Mouse (Mus musculus): ENCODE measurements at regions not wholly inside any gene's neighbourhood (a gene's known extent, or its start where the extent isn't known, plus 50 kb on each side); places are given as distances from the start of the nearest gene placed in this dataset.

DNA sequence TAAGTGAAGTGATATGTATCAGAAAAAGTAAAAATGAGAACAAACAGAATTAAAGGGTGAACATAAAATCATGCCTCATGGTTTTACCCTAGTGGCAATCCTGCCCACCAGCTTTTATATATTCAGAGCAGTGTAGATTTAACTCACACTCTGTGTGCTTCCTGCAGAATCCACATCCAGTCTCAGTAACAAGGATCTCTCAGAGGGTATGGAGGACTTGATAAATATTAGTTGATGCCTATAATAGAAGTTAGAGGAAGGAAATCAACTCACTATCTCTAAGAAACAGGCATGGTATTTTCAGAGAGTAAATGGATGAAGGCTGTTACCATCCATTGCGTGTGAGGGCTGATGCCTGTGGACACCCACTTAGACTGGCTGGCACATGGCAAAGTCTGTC is 492.5 kb upstream of the Nr5a2 start:
- no peak for DNase-seq (ENCODE audit: low read depth)

DNA sequence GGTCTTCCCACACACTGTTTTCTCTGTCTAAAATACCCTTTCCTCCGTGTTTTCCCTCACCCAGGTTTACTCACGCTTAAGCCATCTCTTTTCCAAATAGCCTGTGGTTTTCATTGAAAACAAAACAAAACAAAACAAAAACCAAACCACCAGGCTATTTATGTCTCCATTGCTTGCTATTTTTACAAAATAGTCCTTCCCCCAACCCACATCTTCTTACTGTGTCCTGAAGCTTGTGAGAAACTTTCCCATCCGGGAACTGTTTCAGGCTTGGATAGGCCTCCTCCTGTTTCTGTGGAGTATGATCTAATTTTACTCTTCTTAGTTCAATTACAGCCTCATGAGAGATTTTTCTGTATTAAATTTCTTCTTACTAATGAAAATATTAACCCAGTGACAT is 486.2 kb upstream of the Nr5a2 start:
- no peak for DNase-seq (ENCODE audit: low read depth)

DNA sequence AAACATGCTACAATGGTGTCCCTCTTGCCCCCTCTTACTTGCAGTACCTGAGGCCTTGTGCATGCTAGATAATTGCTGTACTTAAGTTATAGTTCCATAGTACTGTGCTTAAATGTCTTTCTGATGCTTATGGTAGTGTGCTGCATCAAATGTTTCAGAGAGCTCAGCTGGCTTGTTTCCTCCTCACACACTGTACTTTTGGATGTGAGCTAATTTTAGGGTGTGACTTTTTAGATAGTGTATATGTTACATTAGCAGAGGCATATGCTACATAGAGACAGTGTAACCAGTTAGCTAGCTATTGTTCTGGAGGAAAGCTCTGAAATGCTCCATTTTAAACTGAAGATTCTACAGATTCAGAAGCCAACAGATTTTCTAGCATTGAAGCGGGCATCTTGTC is 467.9 kb upstream of the Nr5a2 start:
- no peak for DNase-seq (ENCODE audit: low read depth)

DNA sequence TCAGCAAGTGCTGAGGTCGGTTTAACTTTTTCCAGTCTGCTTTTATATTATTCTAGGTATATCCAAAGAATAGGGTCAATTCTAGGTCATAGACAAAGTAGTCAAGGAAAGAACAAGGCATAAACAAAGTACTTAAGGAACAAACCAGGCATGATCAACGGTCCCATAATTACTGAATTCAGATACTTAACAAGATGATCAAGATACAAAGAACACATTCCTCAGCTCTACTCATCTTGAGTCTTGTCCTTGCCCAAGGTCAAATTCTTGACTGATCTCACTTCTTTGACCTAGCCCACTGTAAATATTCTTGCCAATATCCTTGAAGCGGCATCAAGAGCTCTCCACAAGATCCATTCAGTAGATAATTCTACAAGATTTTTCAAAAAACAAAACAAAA is 458.1 kb upstream of the Nr5a2 start:
- no peak for DNase-seq (ENCODE audit: low read depth)

DNA sequence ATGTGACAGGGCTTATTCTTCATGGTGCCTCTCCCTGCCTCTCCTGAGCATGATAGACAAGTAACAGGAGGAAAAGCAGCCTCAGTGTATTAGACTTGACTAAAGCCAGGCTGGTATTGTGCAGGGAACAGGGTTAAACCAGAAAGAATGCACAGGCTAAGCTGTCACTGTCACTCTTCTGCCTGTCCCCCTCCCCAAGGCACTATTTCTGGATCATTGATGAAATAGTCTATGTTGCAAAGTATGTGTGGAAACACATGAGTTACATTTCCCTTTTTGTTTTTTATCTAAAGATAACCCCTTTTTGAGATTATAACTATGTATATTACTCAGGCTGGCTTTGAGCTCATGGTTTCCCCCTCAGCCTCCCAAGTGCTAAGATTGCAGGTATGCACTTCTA is 436.5 kb upstream of the Nr5a2 start:
- no peak for DNase-seq (ENCODE audit: low read depth)

DNA sequence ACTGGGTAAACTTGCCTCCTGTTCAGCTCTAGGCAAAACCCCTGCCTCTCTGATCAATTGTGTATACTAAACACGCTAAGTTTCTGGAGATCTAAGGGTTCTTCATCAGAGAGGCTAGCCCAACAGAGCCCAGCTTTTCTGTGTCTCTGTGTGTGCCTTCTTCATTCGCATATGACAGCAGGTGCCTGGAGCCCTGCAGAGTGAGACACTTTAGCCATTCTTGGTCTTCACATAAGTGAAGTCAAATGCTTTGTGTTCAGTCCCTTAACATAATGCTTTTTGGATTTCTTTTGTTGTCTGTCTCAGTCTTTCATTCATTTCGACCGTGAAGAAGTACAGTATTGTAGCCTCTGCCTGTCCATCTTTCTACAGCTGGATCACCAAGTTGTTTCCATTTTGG is 427.3 kb upstream of the Nr5a2 start:
- DNase-seq (ENCODE audit: low read depth): no peak

DNA sequence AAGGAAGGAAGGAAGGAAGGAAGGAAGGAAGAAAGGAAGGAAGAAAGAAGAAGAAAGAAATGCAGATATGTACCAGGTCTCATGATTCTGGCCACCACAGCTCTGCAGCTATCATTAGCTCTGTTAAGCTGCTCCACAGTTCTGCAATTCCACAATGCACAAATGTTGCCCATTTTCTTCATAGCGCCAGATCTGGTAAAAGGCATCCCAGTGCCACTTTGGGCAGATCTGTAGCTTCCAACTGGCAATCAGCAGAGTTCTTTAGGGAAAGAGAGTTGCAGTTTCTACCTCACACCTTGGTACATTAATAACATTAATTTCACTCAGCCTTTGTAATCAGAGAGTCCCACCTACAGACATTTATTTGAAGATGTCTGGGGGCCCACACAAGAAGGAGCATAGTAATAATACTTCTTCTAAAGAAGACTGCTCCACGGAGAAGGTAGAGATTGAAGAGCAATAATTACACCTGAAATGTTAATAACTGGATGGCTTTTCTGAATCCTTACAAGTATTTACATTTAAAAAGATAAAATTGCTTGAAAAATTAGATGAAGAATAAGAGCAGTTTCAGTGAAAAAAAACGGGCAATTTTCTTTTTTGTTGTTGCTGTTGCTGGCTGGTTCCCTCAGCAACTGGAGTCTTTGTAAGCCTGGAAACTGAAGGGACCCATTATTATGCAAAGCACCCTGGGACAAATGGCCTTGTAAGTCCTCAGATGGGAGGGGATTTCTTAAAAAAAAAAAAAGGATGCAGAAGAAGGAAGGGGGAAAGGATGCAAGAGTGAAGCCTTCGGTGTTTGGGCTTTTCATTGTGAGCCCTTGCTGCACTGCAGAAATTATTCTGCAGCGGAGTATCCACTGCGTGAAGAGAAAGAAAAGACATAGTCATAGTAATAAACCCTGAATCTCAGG is 418.1 kb upstream of the Nr5a2 start:
- DNase-seq (ENCODE audit: low read depth): no peak

DNA sequence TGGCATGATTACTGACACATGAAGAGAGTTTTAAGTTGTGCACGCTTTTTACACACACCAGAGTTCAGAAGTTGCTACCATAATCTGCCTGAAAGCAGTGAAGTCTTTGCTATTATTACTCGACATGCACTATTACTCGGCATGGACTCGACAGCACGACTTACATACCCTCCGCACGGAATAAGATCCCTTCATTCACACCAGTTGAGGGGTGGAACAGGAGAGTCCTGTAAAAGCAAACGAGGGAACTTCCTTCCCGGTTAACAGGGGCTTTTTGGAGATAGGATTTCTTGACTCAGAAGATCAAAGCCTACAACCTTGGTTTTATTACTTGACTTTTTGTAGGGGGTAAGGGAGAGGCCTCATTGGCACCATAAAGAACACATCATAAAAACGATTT is 416.4 kb upstream of the Nr5a2 start:
- DNase-seq (ENCODE audit: low read depth): no peak

DNA sequence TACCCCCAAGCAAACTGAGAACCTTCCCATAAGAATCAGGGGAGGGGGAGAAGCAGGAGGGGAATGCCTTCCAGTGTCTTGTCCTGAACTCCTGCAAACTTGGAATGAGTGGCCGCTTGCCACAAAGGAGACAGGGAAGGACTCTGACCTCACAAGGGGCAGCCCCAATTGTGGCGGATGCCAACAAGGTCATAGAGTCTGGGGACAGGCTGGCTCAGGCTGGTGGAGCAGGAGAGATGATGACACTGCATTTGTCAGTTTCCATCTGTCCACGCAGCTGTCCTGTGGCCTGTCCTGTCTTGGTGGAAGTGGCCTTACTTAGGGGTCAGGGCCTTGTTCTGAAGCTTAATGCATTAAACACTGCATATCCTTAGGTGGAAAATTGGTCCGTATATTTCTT is 414.4 kb upstream of the Nr5a2 start:
- no peak for DNase-seq (ENCODE audit: low read depth)

DNA sequence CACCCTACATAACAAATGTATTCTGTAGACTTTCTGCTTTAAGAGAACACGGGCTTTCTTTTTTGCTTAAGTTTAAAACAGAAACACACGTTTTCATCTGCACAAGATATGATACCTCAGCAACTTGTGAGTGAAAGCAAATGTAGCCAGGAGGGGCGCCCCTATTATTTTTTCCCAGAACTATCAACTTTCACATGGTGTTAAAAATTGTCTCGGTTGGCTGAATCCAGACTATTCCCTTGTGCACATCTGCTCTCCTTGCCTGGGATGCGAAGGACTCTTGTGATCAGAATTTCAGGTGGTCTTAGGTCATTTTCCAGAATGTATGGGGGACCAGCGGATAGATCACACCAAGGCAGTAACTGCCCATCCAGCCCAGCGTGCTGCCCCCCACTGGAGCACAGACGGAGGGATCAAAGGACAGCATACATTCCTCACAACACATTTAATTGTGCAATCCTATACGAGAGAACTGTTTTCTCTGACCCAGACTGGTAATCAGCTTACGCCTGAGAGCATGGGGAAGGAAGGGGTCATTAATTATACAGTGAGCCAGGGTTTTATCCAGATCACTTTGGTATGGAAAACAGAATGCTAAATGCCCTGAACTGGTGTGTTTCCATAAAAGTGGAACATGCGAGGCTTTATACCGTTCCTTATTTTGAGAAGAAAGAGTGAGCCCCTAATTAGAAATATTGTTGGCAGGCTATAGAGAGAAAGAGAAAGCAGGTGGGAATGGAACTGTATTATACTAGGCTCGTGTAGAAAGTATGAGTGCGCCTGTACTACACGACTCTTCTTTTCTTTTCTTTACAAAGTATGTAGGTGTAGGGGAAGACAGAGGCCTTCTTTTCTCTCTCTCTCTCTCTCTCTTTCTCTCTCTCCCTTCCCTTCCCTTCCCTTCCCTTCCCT is 413.5 kb upstream of the Nr5a2 start:
- DNase-seq (ENCODE audit: low read depth): no peak

DNA sequence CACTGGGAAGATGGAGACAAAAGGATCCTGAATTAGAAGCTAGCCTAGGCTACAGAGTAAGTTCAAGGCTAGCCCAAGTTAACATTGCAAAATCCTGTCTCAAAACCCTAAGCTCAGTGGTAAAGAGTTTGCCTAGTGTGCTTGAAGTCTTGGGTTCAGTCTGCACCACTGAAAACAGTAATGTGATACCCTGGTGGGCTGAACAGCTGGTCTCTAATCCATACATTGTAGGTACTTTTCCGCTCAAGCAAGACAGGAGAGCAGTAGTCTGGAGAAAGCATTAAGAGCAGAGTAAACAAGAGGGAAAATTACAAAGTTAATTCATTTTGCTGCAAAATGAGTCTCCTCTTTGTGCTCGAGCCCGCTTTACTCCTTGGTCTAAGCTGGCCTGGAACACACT is 412.0 kb upstream of the Nr5a2 start:
- no peak for DNase-seq (ENCODE audit: low read depth)

DNA sequence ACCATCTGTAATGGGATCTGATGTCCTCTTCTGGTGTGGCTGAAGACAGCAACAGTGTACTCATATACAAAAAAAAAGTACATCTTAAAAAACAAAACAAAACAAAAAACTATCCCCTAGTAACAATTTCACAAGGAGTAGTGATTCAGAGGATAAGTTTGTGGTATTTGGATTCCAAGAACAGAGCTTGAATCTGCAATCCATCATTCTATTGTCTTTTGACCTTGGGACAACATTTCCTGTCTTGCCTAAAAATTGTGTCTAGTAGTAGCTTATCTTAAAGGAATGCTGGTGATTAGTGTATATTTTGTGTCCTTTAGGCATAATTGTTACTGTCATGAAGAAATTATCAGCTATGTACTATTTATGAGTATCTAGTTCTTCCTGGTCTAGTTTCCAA is 404.1 kb upstream of the Nr5a2 start:
- no peak for DNase-seq (ENCODE audit: low read depth)

DNA sequence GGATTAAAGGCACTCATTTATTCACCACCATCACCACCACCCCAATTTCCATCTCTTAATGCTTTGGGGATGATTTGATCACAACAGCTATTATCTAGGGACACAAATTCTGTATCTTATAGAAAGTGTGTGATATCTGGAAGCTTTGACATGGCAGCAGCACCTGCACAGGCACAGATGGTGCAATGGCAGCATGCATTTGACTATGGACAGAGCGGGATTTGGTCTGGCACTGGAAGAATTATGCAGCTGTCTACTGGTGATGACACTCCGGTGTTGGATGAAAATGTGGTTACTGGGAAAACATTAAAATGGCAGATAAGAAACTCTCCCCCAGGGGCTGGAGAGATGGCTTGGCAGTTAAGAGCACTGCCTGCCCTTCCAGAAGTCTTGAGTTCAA is 403.7 kb upstream of the Nr5a2 start:
- no peak for DNase-seq (ENCODE audit: low read depth)

DNA sequence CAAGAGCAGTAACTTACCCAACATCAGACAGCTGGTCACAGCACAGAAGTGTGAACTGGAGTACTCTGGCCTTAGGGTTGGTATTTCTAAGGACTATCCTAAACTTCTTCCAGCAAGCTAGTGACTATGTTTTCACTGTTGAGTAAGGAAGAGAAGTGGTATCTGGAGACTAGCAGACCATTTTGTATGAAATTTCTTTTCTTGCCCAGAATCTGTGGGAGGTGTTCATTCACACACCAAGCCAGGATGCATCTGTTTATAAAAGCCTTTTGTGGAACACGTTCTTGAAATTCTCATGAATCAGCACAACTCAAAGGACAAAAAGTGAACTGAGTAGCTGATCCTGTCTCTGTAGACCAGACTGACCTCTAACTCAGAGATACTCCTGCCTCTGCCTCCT is 403.3 kb upstream of the Nr5a2 start:
- DNase-seq (ENCODE audit: low read depth): no peak

DNA sequence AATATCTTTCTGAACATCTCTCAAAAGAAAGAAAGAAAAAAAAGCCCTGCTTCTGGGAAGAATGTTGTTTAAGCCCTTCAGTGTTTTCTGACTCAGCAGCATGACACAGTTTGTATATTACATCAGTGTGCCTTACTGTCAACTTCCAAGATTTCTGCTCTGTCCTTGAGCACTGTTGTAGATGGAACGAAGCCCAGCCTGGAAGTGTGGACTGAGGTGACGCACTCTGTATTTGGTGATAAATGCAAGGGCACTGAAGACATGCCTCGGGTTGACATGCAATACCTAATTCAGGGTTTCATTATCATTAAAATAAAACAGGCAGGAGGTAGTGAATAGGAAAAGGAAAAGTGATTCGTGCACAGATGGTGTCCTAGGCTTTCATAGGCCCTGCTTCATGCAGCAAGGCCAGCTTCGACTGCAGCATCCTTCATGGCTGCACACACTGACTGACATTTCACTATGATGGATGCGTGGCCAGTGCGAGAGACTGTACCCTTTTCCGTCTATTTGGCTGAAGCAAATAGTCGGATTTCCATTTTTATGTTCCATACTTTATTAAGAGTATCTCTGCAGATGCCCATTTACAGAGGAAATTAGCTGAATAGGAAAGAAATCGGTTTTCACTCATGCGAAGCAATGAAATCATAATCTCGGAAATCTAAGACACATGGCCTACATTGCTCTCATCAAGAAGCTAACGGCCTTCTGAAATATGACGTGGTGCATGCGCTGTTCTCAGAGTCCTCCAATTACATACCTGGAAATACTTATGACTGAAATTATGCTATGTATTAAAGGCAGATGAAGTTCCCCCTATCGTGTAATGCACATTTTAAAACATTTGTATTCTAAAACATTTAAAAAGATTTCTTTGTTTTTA is 400.7 kb upstream of the Nr5a2 start:
- no peak for DNase-seq (ENCODE audit: low read depth)

DNA sequence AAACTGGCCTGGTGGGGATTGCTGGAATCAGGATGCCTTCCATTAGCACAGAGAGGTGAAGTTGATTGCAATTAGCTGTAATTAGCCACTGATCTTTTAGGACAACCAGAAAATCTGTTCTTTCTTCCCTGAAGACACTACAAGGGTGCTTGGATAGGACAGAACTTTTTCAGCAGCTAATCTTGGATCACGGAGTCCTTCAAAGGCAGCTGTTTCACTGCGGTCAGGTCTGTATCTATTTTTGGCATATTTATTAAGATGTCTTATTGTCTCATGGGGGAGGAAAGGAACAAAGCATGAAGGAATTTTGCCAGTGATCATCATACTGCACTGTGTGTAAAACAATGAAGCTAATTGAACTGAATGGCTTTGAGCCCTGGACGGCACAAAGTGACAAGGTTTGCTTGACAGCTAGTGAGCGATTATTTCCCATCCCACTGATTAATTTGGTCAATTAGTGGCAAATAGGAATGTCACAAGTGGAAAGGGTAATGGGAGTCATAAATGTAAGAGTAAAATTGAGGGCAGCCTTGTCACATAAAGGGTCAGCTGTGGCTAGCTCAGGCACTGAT is 395.8 kb upstream of the Nr5a2 start:
- no peak for DNase-seq (ENCODE audit: low read depth)

DNA sequence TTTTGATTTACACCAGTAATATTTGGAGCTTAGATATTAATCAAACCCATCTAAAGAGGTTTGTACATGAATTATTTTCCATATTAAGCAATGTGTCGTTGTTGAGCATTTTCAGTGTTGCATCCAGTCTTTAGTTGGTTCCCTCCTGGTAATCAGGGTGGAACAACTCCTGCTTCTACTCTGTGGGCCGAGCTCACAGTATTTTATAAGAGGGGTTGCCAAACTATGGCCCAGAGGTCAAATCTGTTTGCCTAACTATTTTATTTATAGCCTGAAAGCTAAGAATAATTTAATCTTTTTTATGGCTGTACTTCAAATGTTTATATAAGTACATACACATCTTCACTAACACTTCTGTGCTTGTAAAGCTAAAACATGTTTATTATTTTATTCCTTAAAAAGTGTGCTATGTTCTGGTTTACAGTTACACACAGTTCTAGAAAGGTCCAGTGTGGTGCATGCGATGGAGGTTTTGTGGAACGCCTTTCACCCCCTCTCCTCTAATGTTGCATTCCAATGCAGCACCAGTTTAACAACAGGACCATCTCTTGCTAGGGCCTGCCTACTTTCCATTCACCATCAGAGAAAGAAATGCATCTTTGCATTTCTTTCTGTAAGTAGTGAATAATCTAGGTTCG is 392.3 kb upstream of the Nr5a2 start:
- no peak for DNase-seq (ENCODE audit: low read depth)

DNA sequence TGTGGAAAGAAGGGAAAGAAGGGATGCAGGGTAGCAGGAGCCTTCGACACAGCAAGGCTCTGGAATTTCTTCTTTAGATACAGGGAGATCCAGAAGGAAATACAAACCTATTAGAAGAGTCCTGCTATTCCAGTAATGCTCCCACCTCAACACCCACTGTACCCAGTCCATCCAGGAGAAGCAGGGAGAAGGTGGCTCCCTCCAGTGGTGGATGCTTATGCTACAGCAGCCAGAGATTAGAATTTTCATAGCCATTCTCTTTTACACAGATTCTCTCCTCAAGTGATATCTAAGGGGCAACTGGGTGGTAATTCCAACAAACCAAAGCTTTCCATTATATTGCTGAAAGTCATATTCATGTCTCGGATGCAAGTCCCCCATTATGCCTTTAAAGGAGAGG is 373.9 kb upstream of the Nr5a2 start:
- DNase-seq (ENCODE audit: low read depth): no peak

DNA sequence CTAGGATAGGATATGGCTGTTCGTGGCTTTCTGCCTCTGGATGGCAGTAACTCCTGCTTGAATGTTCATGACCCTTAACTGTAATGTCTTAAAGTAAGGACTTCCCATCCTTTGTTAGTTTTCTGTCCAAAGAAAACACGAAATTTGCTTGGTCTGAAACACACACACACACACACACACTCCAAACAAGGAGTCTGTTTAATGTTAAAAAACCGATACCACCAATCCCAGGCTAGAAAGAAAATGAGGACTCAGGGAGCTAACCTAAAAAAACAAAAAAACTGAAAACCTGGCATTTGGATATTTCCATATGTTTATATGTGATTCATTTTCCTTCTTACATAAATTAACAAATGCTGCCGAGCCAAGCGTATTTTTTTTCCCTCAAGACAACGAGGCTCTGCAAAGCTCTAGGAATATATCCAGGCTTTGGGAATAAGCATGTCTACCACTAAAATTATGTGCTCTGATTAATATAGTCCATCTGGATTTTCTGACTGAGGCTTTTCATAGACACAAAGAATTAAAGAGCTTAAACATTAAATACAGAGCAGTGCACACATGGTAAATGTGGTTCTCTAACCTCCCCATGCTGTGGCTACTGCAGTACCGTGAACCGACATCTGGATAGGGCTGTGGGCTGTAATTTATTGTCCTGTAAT is 372.0 kb upstream of the Nr5a2 start:
- DNase-seq (ENCODE audit: low read depth): no peak

DNA sequence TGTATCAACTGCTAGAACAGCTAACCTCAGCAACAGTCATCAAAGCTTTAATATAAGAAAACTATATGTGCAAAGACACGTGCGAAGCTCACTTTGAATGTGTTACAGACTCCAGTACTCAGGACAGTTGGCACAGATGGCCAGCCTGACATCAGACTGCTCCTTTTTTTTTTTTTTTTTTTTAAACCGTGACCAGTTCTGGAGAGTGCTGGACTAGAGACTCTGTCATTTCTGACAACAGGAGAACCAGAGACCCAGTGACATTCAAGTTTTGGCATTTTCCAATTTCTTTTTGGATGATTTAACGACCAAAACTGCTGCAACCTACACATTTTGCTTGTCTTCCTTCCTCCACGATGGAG is 371.5 kb upstream of the Nr5a2 start:
- no peak for DNase-seq (ENCODE audit: low read depth)

DNA sequence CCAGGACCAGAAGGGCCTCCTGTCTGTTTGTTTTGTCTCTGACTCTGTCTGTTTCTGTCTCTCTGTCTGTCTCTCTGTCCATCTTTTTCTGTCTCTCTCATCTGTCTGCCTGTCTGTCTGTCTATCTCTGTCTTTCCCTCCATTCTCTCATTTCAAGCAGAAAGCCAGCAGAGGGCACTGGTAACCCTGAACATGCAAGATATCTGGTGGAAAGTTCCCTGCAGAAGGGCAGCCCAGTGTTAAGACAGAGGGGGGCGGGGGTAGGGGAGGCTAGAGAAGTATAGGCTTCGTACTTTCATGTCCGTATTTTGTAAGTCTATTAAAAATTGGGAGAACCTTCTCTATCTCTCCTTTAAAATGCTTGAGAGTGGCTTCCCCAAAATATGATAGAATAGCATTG is 370.4 kb upstream of the Nr5a2 start:
- DNase-seq (ENCODE audit: low read depth): no peak
